Mouse (Mus musculus) megakaryocyte, embryonic 14.5 days (primary cell): Measurements from ENCODE around the gene Otof.

Experiments used
- FLI1 ChIP-seq: IDR thresholded peaks from 2 replicates; pipeline ENCODE4 v1.6.1; 2012; ENCODE audit warnings: low read length, inconsistent platforms, mixed read lengths
- GATA1 ChIP-seq: IDR thresholded peaks from 3 replicates; pipeline ENCODE4 v1.6.1; 2012; ENCODE audit warnings: mixed read lengths, low read length, inconsistent platforms, borderline replicate concordance

- no peak for TF ChIP-seq GATA1
- TF ChIP-seq FLI1 = no peak
These were observed 78.9 kb downstream of the Otof start for GRCm38 (mm10) chr5:30382876-30383275.
